Mouse (Mus musculus): Measurements from ENCODE around the gene Fzr1.

DNA sequence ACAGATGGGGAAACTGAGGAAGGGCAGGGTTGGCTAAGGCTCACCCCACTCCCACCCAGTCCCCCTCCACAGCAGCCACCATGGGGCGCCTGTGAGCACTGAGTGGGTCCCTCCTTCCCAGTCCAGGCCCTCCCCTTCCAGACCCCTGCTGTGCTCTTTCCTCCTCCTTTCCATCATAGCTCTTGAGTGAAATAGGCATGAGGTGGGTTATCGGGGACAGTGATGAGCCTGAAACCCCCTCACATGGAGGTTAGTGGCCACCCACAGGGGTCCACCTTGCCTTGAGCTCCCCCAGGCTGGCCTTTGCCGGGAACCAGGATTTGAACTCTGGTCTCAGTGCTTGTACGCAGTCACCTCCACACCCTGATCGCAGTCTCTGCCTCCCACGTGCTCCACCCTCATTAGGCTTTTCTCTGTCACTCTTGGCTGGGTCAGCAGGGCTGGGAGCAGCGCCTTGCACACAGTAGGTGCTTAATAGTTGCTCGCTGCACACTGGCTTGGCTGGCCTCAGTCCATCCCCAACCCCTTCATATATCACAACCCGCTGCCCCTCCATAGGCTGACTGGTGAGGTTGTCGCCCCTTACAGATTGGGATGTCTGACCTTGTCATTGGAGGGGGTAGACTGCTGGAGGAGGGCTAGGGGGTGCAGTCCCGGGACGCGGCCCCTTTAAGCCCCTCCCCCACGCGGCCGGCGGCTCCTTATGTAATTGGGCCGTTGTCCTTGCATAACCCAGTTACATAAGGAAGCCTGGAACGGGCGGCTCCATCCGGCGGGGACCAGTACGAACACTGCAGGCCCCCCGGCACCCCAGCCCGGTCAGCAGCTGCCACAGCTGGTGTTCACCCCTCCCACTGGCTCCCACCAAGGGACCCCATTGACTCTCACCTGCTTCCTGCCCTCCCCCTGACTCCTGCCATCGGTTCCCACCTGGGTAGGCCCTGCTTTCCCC is 35.3 kb upstream of the Fzr1 start:
- TF ChIP-seq CTCF (IDR thresholded peaks at IDR 0.05; ENCODE audit: low read depth) (no peak), EP300 (IDR thresholded peaks at IDR 0.05; ENCODE audit: low read depth) (peak; percentile 99)
